8 mouse cellular contexts compared by ENCODE assay signal in genomic region chrX:136624905-136625569, GRCm38 (mm10). TPM values are rescaled to one million over a fixed set of nuclear protein-coding genes. Genes with fewer than 3 reads are reported as not detected.
A peak's percentile ranks its signal among the peaks of the same experiment; 100 is the strongest.
DNase-seq lines count a peak whose midpoint lies in the region; ATAC-seq and TF ChIP-seq lines count a peak whose summit lies in the region.

No protein-coding gene starts in this region.

- DNase-seq in liver (peak; percentile 31), Patski (ENCODE audit: low read depth, low spot score) (no peak)
- DNase-seq in liver, embryonic 11.5 days (ENCODE audit: low spot score) = no peak
- peak; percentile 10 to 28 for DNase-seq in cerebellum, postnatal 36 days
- peak; percentile 66 for DNase-seq in hindbrain, embryonic 14.5 days (ENCODE audit: low spot score)
- DNase-seq in left cerebral cortex, postnatal 4 days = peak; percentile 4
- DNase-seq in retina, postnatal 1 day = peak; percentile 28
- DNase-seq in gastrocnemius, postnatal 36 days = no peak

- no peaks in the 10 kb centered on the region for H3K36me3 ChIP-seq in liver, embryonic 11.5 days (ENCODE audit: control insufficient read depth, insufficient read depth, low read length)
- no peaks in the 10 kb centered on the region for H3K36me3 ChIP-seq in hindbrain, embryonic 14.5 days (replicated peaks; ENCODE audit: control insufficient read depth, insufficient read depth)

- intact Hi-C loops in left cerebral cortex, postnatal 4 days (cut with DNase I) = loop anchor here (10.0 kb wide), 1 partner anchor 110 kb away; no protein-coding TSS in a partner anchor
- intact Hi-C loops in gastrocnemius, postnatal 36 days (cut with DNase I) = loop anchor here (5.0 kb wide), 1 partner anchor 197 kb away; the partner anchor contains the start of gene Plp1

- H3K9ac ChIP-seq in liver, embryonic 11.5 days (ENCODE audit: low read depth, low read length) = no peak overlapping the region
- H3K9ac ChIP-seq in hindbrain, embryonic 14.5 days = no peak overlapping the region

- POLR2A ChIA-PET in Patski (lab: Charles Lee) = no interaction called here

- no peak overlapping the region for H3K4me3 ChIP-seq in liver, embryonic 11.5 days (ENCODE audit: low read depth, low read length)
- H3K4me3 ChIP-seq in hindbrain, embryonic 14.5 days (replicated peaks; ENCODE audit: low read length) = no peak overlapping the region

- in situ Hi-C loops in Patski (cut with MboI; ENCODE audit: low pct_unique_long_range_greater_than_20kb) = loop anchor here (5.0 to 25.0 kb wide), 4 partner anchors 197 to 528 kb away; partner anchors contain the start of gene Plp1

- 50% methylated on average over 9 of the region's 9 CpGs for WGBS in liver, embryonic 11.5 days
- 54% methylated on average over 9 of the region's 9 CpGs for WGBS in hindbrain, embryonic 14.5 days

- H3K4me1 ChIP-seq in liver, embryonic 11.5 days (replicated peaks; ENCODE audit: control insufficient read depth, insufficient read depth, low read length) = no peaks in the 10 kb centered on the region
- H3K4me1 ChIP-seq in hindbrain, embryonic 14.5 days (replicated peaks; ENCODE audit: control insufficient read depth, insufficient read depth, low read length) = no peaks in the 10 kb centered on the region

- H3K27ac ChIP-seq in liver, embryonic 11.5 days (ENCODE audit: low read depth, low read length) = no peak overlapping the region
- H3K27ac ChIP-seq in hindbrain, embryonic 14.5 days = no peak overlapping the region

- no peaks in the 10 kb centered on the region for H3K27me3 ChIP-seq in liver, embryonic 11.5 days (replicated peaks; ENCODE audit: control insufficient read depth, insufficient read depth, low read length)
- H3K27me3 ChIP-seq in Patski = peaks cover 10% of the 10 kb centered on the region
- no peaks in the 10 kb centered on the region for H3K27me3 ChIP-seq in hindbrain, embryonic 14.5 days (ENCODE audit: control insufficient read depth, insufficient read depth, low read length)

- H3K4me2 ChIP-seq in liver, embryonic 11.5 days = no peak overlapping the region
- no peak overlapping the region for H3K4me2 ChIP-seq in hindbrain, embryonic 14.5 days (replicated peaks)

- no peak for ATAC-seq in liver, embryonic 11.5 days (replicated peaks; ENCODE audit: low FRiP score)
- ATAC-seq in Patski = no peak
- ATAC-seq in hindbrain, embryonic 14.5 days (ENCODE audit: low FRiP score) = peak; percentile 53; the same call in 1 of the 2 replicates

- TF ChIP-seq CTCF in Patski (IDR thresholded peaks at IDR 0.05) = peak; percentile 65

- CTCF ChIA-PET in Patski (lab: Charles Lee) = interaction anchor here (0.9 to 1.4 kb wide), 5 partner anchors 106 to 195 kb away, joined by 3 to 5 read pairs (median 3); no protein-coding TSS in a partner anchor

- H3K9me3 ChIP-seq in liver, embryonic 11.5 days (ENCODE audit: control insufficient read depth, low read length) = no peaks in the 10 kb centered on the region
- H3K9me3 ChIP-seq in hindbrain, embryonic 14.5 days (ENCODE audit: control insufficient read depth, low read length) = no peaks in the 10 kb centered on the region

RNA-seq across cellular contexts. Expression of gene Tceal3, which starts 34.4 kb away (rescaled TPM):
- 1.6 and 1.9 TPM in 2 replicates for polyA plus RNA-seq in liver, embryonic 11.5 days (2014; fragmentation: Nextera tagmentation; extraction: Ambion mirVana)
- not detected for polyA plus RNA-seq in Patski (2021)
- 43.0 and 43.2 TPM in 2 replicates for polyA plus RNA-seq in hindbrain, embryonic 14.5 days (2014; fragmentation: Nextera tagmentation; extraction: Ambion mirVana)
- total RNA-seq in left cerebral cortex, postnatal 4 days (2021) = 100 to 1,000 TPM in 1 of 2 experiments, 10 to 100 TPM in 1; 93.6 to 101 TPM
- under 1 TPM; 0.25 to 0.74 TPM for total RNA-seq in gastrocnemius, postnatal 36 days (2021)

Comparison
In these comparisons a context has a peak if more than half of its experiments do, and no peak if none do; other contexts are left out.
1. DNase-seq: peak in liver (single experiment), cerebellum, postnatal 36 days (2 of 2), hindbrain, embryonic 14.5 days (single experiment), left cerebral cortex, postnatal 4 days (single experiment) and retina, postnatal 1 day (single experiment); none in liver, embryonic 11.5 days (single experiment), Patski (single experiment) and gastrocnemius, postnatal 36 days (0 of 2).
2. RNA of gene Tceal3, which starts 34.4 kb away (polyA plus RNA-seq): 43.0 to 43.2 TPM in hindbrain, embryonic 14.5 days; 1.6 to 1.9 TPM in liver, embryonic 11.5 days and not detected in Patski (single experiment); every median in the first group is over 10 times any median in the second.